ENCODE assay signal across 11 mouse cellular contexts in the genomic region with DNA sequence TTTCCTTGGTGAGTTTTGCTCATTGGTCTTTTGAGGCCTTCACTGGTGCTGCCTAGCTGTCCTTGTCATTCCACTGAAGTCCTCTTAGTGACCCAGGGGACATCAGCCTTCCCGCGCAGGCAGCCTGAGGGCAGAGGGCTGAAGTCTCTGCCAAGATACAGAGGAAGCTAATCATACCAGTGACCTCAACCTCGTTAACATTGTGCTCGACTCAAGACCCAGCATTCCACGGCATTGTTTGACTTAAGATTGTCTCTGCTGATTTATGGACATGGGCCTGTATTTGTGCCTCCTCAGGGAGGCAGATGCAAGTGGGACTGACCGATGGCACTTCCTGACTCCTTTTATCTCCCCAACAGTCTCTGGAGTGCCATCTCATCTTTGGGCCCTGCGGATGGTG. TPM values are rescaled to one million over a fixed set of nuclear protein-coding genes. Genes with fewer than 3 reads are reported as not detected.
A peak's percentile ranks its signal among the peaks of the same experiment; 100 is the strongest.
DNase-seq lines count a peak whose midpoint lies in the region; ATAC-seq and TF ChIP-seq lines count a peak whose summit lies in the region.
"Had no signal": no experiment of that assay in that cellular context is flagged by ENCODE, and none has a peak within 500 bp of the region (broad histone marks: within the 10 kb centered on the region; RNA-seq: fewer than 3 reads in every experiment).

No protein-coding gene starts in this region.

- H3K27me3 ChIP-seq in Patski = no peaks in the 10 kb centered on the region
- H3K27me3 ChIP-seq in heart, embryonic 16.5 days (ENCODE audit: control insufficient read depth, insufficient read depth, low read length) = no peaks in the 10 kb centered on the region
- peaks cover 11% of the 10 kb centered on the region for H3K27me3 ChIP-seq in forebrain, embryonic 11.5 days (ENCODE audit: control insufficient read depth, insufficient read depth, low read length)
- H3K27me3 ChIP-seq: intestine, embryonic 15.5 days had no signal

- no peak for TF ChIP-seq CTCF in Patski (IDR thresholded peaks at IDR 0.05)

- peak; percentile 23 for ATAC-seq in Patski
- no peak for ATAC-seq in heart, embryonic 16.5 days (replicated peaks; ENCODE audit: extremely low read depth, insufficient read depth, low FRiP score)
- ATAC-seq in forebrain, embryonic 11.5 days (replicated peaks; ENCODE audit: low FRiP score) = no peak
- ATAC-seq: intestine, embryonic 15.5 days had no signal

- no peak overlapping the region for H3K4me3 ChIP-seq in heart, embryonic 16.5 days (ENCODE audit: low read length)
- H3K4me3 ChIP-seq in forebrain, embryonic 11.5 days (ENCODE audit: low read depth, low read length) = no peak overlapping the region
- H3K4me3 ChIP-seq: intestine, embryonic 15.5 days had no signal

- H3K4me1 ChIP-seq in heart, embryonic 16.5 days (ENCODE audit: control insufficient read depth, insufficient read depth, low read length) = peaks cover 33% of the 10 kb centered on the region
- peaks cover 6% of the 10 kb centered on the region; the same call in 1 of the 2 replicates for H3K4me1 ChIP-seq in forebrain, embryonic 11.5 days (replicated peaks; ENCODE audit: control insufficient read depth, insufficient read depth, low read length)

- 32% methylated on average over 7 of the region's 7 CpGs for WGBS in heart, embryonic 16.5 days
- 31% methylated on average over 7 of the region's 7 CpGs for WGBS in forebrain, embryonic 11.5 days

- H3K9ac ChIP-seq in heart, embryonic 16.5 days (ENCODE audit: low read length) = no peak overlapping the region
- no peak overlapping the region for H3K9ac ChIP-seq in forebrain, embryonic 11.5 days (ENCODE audit: low read length)
- H3K9ac ChIP-seq: intestine, embryonic 15.5 days; liver, embryonic 14.5 days had no signal

- peak; percentile 62 for DNase-seq in 3134 (ENCODE audit: extremely low read depth, insufficient read length, low spot score)
- peak; percentile 75 for DNase-seq in Patski (ENCODE audit: low read depth, low spot score)
- peak; percentile 56 to 69 for DNase-seq in kidney, postnatal 4 days
- DNase-seq in forebrain, embryonic 11.5 days (ENCODE audit: low spot score) = no peak
- no peak for DNase-seq in spleen, postnatal 10 days (ENCODE audit: low spot score in 2 of 2)
- no peak for DNase-seq in cerebellum, postnatal 4 days (ENCODE audit: low spot score in 2 of 2)
- DNase-seq: gastrocnemius, postnatal 10 days had no signal

- H3K9me3 ChIP-seq in heart, embryonic 16.5 days (replicated peaks; ENCODE audit: control insufficient read depth, low read length) = no peaks in the 10 kb centered on the region
- no peaks in the 10 kb centered on the region; the same call in 1 of the 2 replicates for H3K9me3 ChIP-seq in forebrain, embryonic 11.5 days (ENCODE audit: control insufficient read depth, low read length)
- H3K9me3 ChIP-seq: G1E; intestine, embryonic 15.5 days had no signal

- no peaks in the 10 kb centered on the region for H3K36me3 ChIP-seq in heart, embryonic 16.5 days (ENCODE audit: control insufficient read depth, insufficient read depth)
- H3K36me3 ChIP-seq in forebrain, embryonic 11.5 days (ENCODE audit: control insufficient read depth, insufficient read depth, low read length) = no peaks in the 10 kb centered on the region
- H3K36me3 ChIP-seq: G1E; intestine, embryonic 15.5 days had no signal

- H3K27ac ChIP-seq in heart, embryonic 16.5 days (ENCODE audit: low read length) = 0 out of 2 replicates have a peak overlapping the region, but pooled peaks have one; percentile 8
- H3K27ac ChIP-seq in forebrain, embryonic 11.5 days (ENCODE audit: low read depth, low read length) = no peak overlapping the region
- H3K27ac ChIP-seq: intestine, embryonic 15.5 days; liver, embryonic 14.5 days had no signal

- POLR2A ChIA-PET in Patski (lab: Charles Lee) = no interaction called here

- CTCF ChIA-PET in Patski (lab: Charles Lee) = interaction anchor here (1.1 kb wide), 1 partner anchor 140 kb away, joined by 3 read pairs; no protein-coding TSS in a partner anchor

- H3K4me2 ChIP-seq in heart, embryonic 16.5 days (ENCODE audit: low read depth, low read length) = no peak overlapping the region
- H3K4me2 ChIP-seq in forebrain, embryonic 11.5 days (ENCODE audit: low read depth, low read length, severe bottlenecking) = no peak overlapping the region
- H3K4me2 ChIP-seq: intestine, embryonic 15.5 days had no signal

- in situ Hi-C loops in Patski (cut with MboI; ENCODE audit: low pct_unique_long_range_greater_than_20kb) = loop anchor here (5.0 kb wide), 1 partner anchor 67 kb away; no protein-coding TSS in a partner anchor

RNA-seq across cellular contexts. Expression of a gene that starts 7.0 kb away (rescaled TPM):
- polyA plus RNA-seq in Patski (2021) = 33.0 TPM
- polyA plus RNA-seq in heart, embryonic 16.5 days (2015; fragmentation: Nextera tagmentation; extraction: Ambion mirVana) = 23.4 and 23.7 TPM in 2 replicates
- polyA plus RNA-seq in forebrain, embryonic 11.5 days (2014; fragmentation: Nextera tagmentation; extraction: Ambion mirVana) = 24.2 and 24.7 TPM in 2 replicates
- polyA plus RNA-seq: G1E had no signal

Comparison
In these comparisons a context has a peak if more than half of its experiments do, and no peak if none do; other contexts are left out.
1. DNase-seq: peak in 3134 (single experiment), Patski (single experiment) and kidney, postnatal 4 days (2 of 2); none in forebrain, embryonic 11.5 days (single experiment), spleen, postnatal 10 days (0 of 2) and cerebellum, postnatal 4 days (0 of 2).